Mouse (Mus musculus): ENCODE measurements around the gene Tada3. TPM values are rescaled to one million over a fixed set of nuclear protein-coding genes. Genes with fewer than 3 reads are reported as not detected.

Gene Tada3
- 17.8 and 18.7 TPM in 2 replicates for polyA plus RNA-seq (2015; fragmentation: Nextera tagmentation; extraction: Ambion mirVana)

- Histone ChIP-seq H3K9me3 (replicated peaks) (no peaks in the 10 kb centered on the region), H3K36me3 (replicated peaks) (peaks cover 53% of the 10 kb centered on the region), H3K27ac (replicated peaks) (peak within 1 kb of the TSS; percentile 97), H3K9ac (peak within 1 kb of the TSS; percentile 85), H3K27me3 (no peaks in the 10 kb centered on the region), H3K4me1 (replicated peaks) (peaks cover 64% of the 10 kb centered on the region), H3K4me2 (peak within 1 kb of the TSS; percentile 82), H3K4me3 (replicated peaks) (peak within 1 kb of the TSS; percentile 89)
- ATAC-seq (ENCODE audit: insufficient read depth) = peak; percentile 93
- WGBS (ENCODE audit: insufficient replicate concordance) = 1% methylated on average over 61 of the region's 61 CpGs
Observed at GRCm38 (mm10) chr6:113377496-113378385, at the start of gene Tada3, which contains the start of gene Arpc4. Tada3 (minus strand) TSS chr6:113377883. Arpc4 (plus strand) TSS chr6:113378115.

GRCm38 (mm10) chr6:113427397-113427796, 49.7 kb upstream of the Tada3 start:
- Histone ChIP-seq H3K4me1 (replicated peaks) (0 out of 2 replicates have a peak, but pooled peaks cover 2% of the 10 kb centered on the region), H3K9me3 (replicated peaks) (no peaks in the 10 kb centered on the region), H3K27ac (replicated peaks) (no peak overlapping the region), H3K27me3 (no peaks in the 10 kb centered on the region), H3K36me3 (replicated peaks) (no peaks in the 10 kb centered on the region), H3K9ac (no peak overlapping the region), H3K4me3 (replicated peaks) (no peak overlapping the region), H3K4me2 (no peak overlapping the region)
- 48% methylated on average over 3 of the region's 3 CpGs for WGBS (ENCODE audit: insufficient replicate concordance)
- no peak for ATAC-seq (ENCODE audit: insufficient read depth)

GRCm38 (mm10) chr6:113426696-113427095, 49.0 kb upstream of the Tada3 start:
- H3K27ac ChIP-seq (replicated peaks) = no peak overlapping the region
- 83% methylated on average over 4 of the region's 4 CpGs for WGBS (ENCODE audit: insufficient replicate concordance)
- no peak overlapping the region for H3K4me2 ChIP-seq
- no peak overlapping the region for H3K9ac ChIP-seq
- H3K4me1 ChIP-seq (replicated peaks) = 0 out of 2 replicates have a peak, but pooled peaks cover 2% of the 10 kb centered on the region
- H3K9me3 ChIP-seq (replicated peaks) = no peaks in the 10 kb centered on the region
- H3K4me3 ChIP-seq (replicated peaks) = no peak overlapping the region
- ATAC-seq (ENCODE audit: insufficient read depth) = no peak
- H3K27me3 ChIP-seq = no peaks in the 10 kb centered on the region
- no peaks in the 10 kb centered on the region for H3K36me3 ChIP-seq (replicated peaks)

GRCm38 (mm10) chr6:113424187-113424586, 46.5 kb upstream of the Tada3 start:
- Histone ChIP-seq H3K4me1 (replicated peaks) (peaks cover 8% of the 10 kb centered on the region), H3K4me2 (no peak overlapping the region), H3K4me3 (replicated peaks) (no peak overlapping the region), H3K27ac (replicated peaks) (no peak overlapping the region), H3K9ac (no peak overlapping the region), H3K27me3 (no peaks in the 10 kb centered on the region), H3K36me3 (replicated peaks) (no peaks in the 10 kb centered on the region), H3K9me3 (replicated peaks) (no peaks in the 10 kb centered on the region)
- no peak for ATAC-seq (ENCODE audit: insufficient read depth)
- WGBS (ENCODE audit: insufficient replicate concordance) = 63% methylated on average over 7 of the region's 7 CpGs

GRCm38 (mm10) chr6:113423000-113423399, 45.3 kb upstream of the Tada3 start:
- 28% methylated on average over 4 of the region's 4 CpGs for WGBS (ENCODE audit: insufficient replicate concordance)
- no peaks in the 10 kb centered on the region for H3K36me3 ChIP-seq (replicated peaks)
- H3K9me3 ChIP-seq (replicated peaks) = no peaks in the 10 kb centered on the region
- peaks cover 17% of the 10 kb centered on the region for H3K4me1 ChIP-seq (replicated peaks)
- no peak overlapping the region for H3K9ac ChIP-seq
- H3K4me2 ChIP-seq = no peak overlapping the region
- H3K27me3 ChIP-seq = no peaks in the 10 kb centered on the region
- H3K27ac ChIP-seq (replicated peaks) = no peak overlapping the region
- H3K4me3 ChIP-seq (replicated peaks) = no peak overlapping the region
- no peak for ATAC-seq (ENCODE audit: insufficient read depth)

GRCm38 (mm10) chr6:113419199-113419587, 41.5 kb upstream of the Tada3 start, which contains the start of gene Rpusd3:
Rpusd3 (minus strand) TSS chr6:113419340.
- peak within 1 kb of the TSS; percentile 58 for H3K27ac ChIP-seq (replicated peaks)
- H3K9ac ChIP-seq = peak within 1 kb of the TSS; percentile 74
- WGBS (ENCODE audit: insufficient replicate concordance) = under 1% methylated on average over 25 of the region's 25 CpGs
- H3K4me3 ChIP-seq (replicated peaks) = peak within 1 kb of the TSS; percentile 72
- peak; percentile 97 for ATAC-seq (ENCODE audit: insufficient read depth)
- H3K4me1 ChIP-seq (replicated peaks) = peaks cover 27% of the 10 kb centered on the region
- peak within 1 kb of the TSS; percentile 88 for H3K4me2 ChIP-seq
- no peaks in the 10 kb centered on the region for H3K9me3 ChIP-seq (replicated peaks)
- H3K36me3 ChIP-seq (replicated peaks) = 0 out of 2 replicates have a peak, but pooled peaks cover 6% of the 10 kb centered on the region
- no peaks in the 10 kb centered on the region for H3K27me3 ChIP-seq

GRCm38 (mm10) chr6:113418441-113419198, 40.9 kb upstream of the Tada3 start:
- no peaks in the 10 kb centered on the region for H3K27me3 ChIP-seq
- H3K4me1 ChIP-seq (replicated peaks) = peaks cover 27% of the 10 kb centered on the region
- WGBS (ENCODE audit: insufficient replicate concordance) = 10% methylated on average over 16 of the region's 16 CpGs
- peak overlapping the region; percentile 88 for H3K4me2 ChIP-seq
- peak; percentile 64 for ATAC-seq (ENCODE audit: insufficient read depth)
- peak overlapping the region; percentile 58 for H3K27ac ChIP-seq (replicated peaks)
- H3K9me3 ChIP-seq (replicated peaks) = no peaks in the 10 kb centered on the region
- 0 out of 2 replicates have a peak, but pooled peaks cover 6% of the 10 kb centered on the region for H3K36me3 ChIP-seq (replicated peaks)
- peak overlapping the region; percentile 74 for H3K9ac ChIP-seq
- peak overlapping the region; percentile 72 for H3K4me3 ChIP-seq (replicated peaks)

GRCm38 (mm10) chr6:113416416-113416815, 38.7 kb upstream of the Tada3 start:
- Histone ChIP-seq H3K4me2 (no peak overlapping the region), H3K9me3 (replicated peaks) (no peaks in the 10 kb centered on the region), H3K36me3 (replicated peaks) (0 out of 2 replicates have a peak, but pooled peaks cover 6% of the 10 kb centered on the region), H3K27me3 (no peaks in the 10 kb centered on the region), H3K27ac (replicated peaks) (no peak overlapping the region), H3K9ac (no peak overlapping the region), H3K4me3 (replicated peaks) (no peak overlapping the region), H3K4me1 (replicated peaks) (peaks cover 27% of the 10 kb centered on the region)
- no peak for ATAC-seq (ENCODE audit: insufficient read depth)
- 77% methylated on average over 5 of the region's 5 CpGs for WGBS (ENCODE audit: insufficient replicate concordance)

- Histone ChIP-seq H3K36me3 (replicated peaks) (no peaks in the 10 kb centered on the region), H3K4me3 (replicated peaks) (no peak overlapping the region), H3K4me1 (replicated peaks) (0 out of 2 replicates have a peak, but pooled peaks cover 1% of the 10 kb centered on the region), H3K9ac (no peak overlapping the region), H3K27me3 (no peaks in the 10 kb centered on the region), H3K4me2 (no peak overlapping the region), H3K9me3 (replicated peaks) (no peaks in the 10 kb centered on the region), H3K27ac (replicated peaks) (no peak overlapping the region)
- ATAC-seq (ENCODE audit: insufficient read depth) = no peak
- WGBS (ENCODE audit: insufficient replicate concordance) = 64% methylated on average over 1 of the region's 1 CpGs
Observed at GRCm38 (mm10) chr6:113410001-113410400, 32.3 kb upstream of the Tada3 start.

GRCm38 (mm10) chr6:113406683-113407082, 29.0 kb upstream of the Tada3 start:
- no peaks in the 10 kb centered on the region for H3K27me3 ChIP-seq
- 0 out of 2 replicates have a peak, but pooled peaks cover 7% of the 10 kb centered on the region for H3K4me1 ChIP-seq (replicated peaks)
- 78% methylated on average over 9 of the region's 9 CpGs for WGBS (ENCODE audit: insufficient replicate concordance)
- no peaks in the 10 kb centered on the region for H3K36me3 ChIP-seq (replicated peaks)
- H3K27ac ChIP-seq (replicated peaks) = no peak overlapping the region
- H3K9me3 ChIP-seq (replicated peaks) = no peaks in the 10 kb centered on the region
- H3K4me2 ChIP-seq = no peak overlapping the region
- ATAC-seq (ENCODE audit: insufficient read depth) = no peak
- no peak overlapping the region for H3K4me3 ChIP-seq (replicated peaks)
- H3K9ac ChIP-seq = no peak overlapping the region

GRCm38 (mm10) chr6:113405483-113405882, 27.8 kb upstream of the Tada3 start:
- no peak overlapping the region for H3K4me2 ChIP-seq
- H3K27ac ChIP-seq (replicated peaks) = no peak overlapping the region
- no peaks in the 10 kb centered on the region for H3K9me3 ChIP-seq (replicated peaks)
- H3K36me3 ChIP-seq (replicated peaks) = no peaks in the 10 kb centered on the region
- no peaks in the 10 kb centered on the region for H3K27me3 ChIP-seq
- H3K4me1 ChIP-seq (replicated peaks) = 0 out of 2 replicates have a peak, but pooled peaks cover 7% of the 10 kb centered on the region
- no peak overlapping the region for H3K4me3 ChIP-seq (replicated peaks)
- 65% methylated on average over 6 of the region's 6 CpGs for WGBS (ENCODE audit: insufficient replicate concordance)
- no peak for ATAC-seq (ENCODE audit: insufficient read depth)
- H3K9ac ChIP-seq = no peak overlapping the region
